Mouse (Mus musculus) cerebellum, adult 18-20 months (tissue): ENCODE measurements at regions not wholly inside any gene's neighbourhood (a gene's known extent, or its start where the extent isn't known, plus 50 kb on each side); places are given as distances from the start of the nearest gene placed in this dataset.

Experiments
- DNase-seq, 2 experiments: peaks; one replicate each; pipeline ENCODE4 v3.0.0; 2021

- no peak for DNase-seq
These were observed 284.6 kb downstream of the Gm49356 start for GRCm38 (mm10) chr15:59173452-59174245.

DNA sequence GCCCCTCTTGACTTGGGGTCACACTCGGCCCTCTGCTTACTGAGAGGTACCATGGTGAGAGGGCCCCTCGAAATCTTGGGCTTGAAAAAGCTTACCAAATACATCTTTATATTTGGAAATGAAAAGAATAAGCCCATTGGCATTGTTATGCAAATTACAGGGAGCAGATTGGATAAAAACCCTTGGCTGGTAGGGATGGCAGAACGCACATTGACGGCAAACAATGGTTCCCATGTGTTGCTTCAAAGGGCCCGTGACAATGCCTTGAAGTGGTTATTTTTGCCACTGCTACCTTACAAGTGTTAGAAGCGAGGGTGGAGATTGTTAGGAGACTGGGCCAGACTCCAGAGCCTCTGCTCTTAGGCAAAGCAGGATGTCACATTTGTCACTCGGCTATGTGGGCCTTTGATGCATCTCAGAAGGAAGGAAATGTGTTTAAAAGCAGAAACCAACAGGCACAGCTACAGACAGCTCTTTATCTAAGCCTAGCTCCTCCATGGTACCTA, 285.2 kb downstream of the Gm49356 start:
- no peak for DNase-seq

- no peak for DNase-seq
These were observed 285.9 kb downstream of the Gm49356 start for GRCm38 (mm10) chr15:59174893-59175531.

DNA sequence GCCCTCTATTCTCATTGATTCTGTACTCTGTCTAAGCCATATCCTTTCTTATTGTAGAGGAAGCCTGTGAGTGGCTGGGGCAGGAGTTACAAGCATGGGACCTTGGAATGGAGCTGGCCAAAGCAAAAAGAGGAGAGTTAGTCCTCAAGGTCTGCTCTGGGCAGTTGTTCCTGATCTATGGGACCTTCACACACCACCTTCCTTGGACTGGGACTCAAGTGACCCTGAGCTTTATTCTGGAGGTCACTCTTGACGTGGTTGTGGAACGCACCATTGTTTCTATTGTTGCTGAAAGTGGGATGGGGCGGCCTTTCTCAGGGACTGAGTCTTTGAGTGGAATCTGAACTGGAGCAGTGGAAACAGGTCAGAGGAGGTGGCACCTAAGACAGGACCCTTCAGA, 291.0 kb downstream of the Gm49356 start:
- DNase-seq = no peak

DNA sequence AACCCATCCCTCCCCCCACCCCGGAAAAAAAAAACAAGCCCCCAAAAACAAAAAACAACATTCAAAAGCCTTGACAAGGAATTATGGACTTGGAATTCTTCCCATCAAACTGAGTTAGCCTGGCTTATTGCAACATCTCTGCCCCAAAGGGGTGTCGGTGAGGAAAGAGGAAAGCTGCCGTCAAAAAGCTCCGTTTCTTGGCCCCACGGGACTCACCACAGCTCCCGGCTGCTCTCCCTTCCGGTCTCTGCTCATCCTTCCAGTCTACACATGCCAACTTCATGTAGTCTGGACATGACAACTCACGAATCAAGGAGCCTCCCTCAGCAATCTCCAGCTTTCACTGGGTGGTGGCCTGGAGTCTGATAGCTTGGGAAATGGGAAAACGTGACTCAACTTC, 295.4 kb downstream of the Gm49356 start:
- no peak for DNase-seq

DNA sequence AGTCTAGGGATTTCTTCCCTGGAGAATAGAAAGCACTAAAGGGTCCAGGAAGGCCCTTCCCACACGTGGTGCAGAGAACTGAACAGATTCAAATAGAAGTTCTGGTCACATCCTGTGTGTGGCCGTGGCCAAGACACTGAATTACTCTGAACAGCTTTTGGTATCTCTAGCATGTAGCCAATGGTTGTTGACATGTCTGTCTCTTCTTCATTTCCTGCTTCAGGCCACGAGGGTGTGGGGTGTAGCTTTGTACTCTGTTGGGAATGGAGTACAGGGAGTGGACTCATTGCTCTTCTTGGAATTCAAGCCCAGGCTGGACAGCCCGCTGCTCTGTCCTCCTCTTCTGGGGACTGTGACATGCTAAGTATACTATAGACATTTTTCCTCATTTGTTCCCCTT, 298.5 kb downstream of the Gm49356 start:
- DNase-seq = no peak

GRCm38 (mm10) chr15:59188371-59188770, 299.3 kb downstream of the Gm49356 start:
- peak in 1 of 2 experiments; percentile 20 for DNase-seq

DNA sequence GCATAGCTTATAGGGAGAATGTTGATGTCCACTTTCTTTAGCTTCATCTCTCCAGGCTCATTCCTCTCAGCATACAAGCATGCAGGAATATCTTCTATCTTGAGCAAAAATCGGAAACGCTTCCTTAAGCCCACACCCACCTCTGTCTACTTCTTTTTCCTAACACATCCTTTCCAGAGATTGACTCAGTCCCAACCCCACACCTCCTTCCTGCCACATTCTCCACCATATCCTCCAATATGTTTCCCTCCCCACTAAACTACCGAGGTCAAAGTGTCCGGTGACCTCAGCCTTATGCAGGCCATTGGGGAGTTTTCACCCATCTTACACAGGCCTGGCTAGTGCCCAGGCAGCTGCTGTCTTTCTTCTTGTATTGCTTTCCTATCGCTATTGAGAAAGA, 301.4 kb downstream of the Gm49356 start:
- DNase-seq = no peak

- DNase-seq = peak; percentile 97 to 98
These were observed 305.3 kb downstream of the Gm49356 start for GRCm38 (mm10) chr15:59194421-59194820.

DNA sequence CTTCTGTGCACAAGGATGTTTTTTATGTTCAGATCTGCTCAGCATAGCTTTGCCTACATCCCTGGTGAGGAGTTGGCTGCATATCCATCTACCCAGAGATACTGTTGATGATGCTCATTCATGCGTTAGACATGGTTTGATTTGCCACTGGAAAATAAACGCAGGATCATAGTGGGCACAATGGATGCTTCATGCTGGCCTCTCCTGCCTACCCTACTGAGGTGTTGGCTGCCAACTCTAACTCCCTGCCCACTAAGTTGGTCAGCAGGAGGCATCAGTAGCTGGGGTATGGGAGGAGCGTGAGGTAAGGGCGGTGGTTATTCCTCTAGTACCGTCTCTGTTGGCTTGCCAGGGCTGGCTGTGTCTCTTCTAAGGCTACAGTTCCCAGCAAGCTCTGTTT, 307.3 kb downstream of the Gm49356 start:
- DNase-seq = no peak

- no peak for DNase-seq
These were observed 308.6 kb downstream of the Gm49356 start for GRCm38 (mm10) chr15:59197455-59198391.

DNA sequence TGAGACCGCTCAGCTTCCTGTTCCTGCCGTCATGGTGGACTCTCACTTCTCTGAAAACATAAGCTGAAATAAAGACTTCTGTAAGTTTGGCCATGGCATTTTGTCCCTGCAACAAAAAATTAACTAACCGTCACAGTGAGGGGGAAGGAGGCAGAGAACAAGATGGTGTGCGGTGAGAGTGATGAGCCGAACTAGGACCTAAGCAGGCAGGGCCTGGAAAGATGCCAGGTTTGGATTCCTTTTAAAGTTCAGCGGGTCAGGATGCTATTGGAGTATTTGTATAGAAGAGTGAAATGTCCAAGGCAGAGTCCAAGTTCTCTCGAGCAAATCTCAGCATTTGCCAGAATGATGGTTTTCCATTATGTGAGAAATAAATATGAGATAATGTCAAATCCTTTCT, 312.3 kb downstream of the Gm49356 start:
- no peak for DNase-seq

DNA sequence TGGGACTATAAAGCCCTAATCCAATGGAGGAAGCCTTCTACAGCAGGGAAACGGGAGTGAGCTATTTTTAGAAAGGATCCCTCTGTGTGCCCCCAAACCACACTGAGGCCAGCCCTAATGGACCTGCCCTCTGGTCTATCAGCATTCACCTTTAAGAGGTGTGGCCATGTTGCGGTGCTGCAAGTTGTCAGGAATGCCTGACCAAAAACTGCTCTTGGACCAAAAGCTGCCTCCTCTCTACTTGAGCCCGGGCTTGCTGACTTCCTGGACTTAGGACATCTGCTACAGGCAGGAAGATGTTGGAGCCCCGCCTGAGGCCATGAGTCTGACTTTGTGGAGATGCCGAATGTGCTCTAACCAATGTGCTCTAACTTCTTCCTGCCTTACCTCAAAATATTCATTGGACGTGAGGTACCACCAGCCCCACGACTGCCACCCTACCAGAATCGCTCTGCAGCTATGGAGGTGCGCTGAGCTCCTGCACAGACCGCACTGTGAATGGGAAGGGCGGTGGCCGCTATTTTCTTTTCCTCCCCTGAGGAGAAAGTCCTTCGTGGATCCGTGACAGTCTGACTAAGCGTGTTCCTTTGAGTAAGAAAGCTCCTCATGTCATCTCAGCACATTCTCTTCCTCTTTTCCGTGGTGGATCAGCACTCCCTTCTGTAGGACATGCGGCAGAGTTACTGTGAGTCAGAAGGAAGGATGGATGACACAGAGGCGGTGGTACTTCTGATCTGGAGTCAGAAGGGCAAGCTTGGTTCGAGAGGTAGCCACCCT, 313.0 kb downstream of the Gm49356 start:
- no peak for DNase-seq

- DNase-seq = no peak
These were observed 314.2 kb downstream of the Gm49356 start for GRCm38 (mm10) chr15:59203097-59203849.

- DNase-seq = no peak
These were observed 314.9 kb downstream of the Gm49356 start for GRCm38 (mm10) chr15:59203850-59204625.

- no peak for DNase-seq
These were observed 316.0 kb downstream of the Gm49356 start for GRCm38 (mm10) chr15:59205091-59205490.

- DNase-seq = no peak
These were observed 316.4 kb downstream of the Gm49356 start for GRCm38 (mm10) chr15:59205544-59205943.

DNA sequence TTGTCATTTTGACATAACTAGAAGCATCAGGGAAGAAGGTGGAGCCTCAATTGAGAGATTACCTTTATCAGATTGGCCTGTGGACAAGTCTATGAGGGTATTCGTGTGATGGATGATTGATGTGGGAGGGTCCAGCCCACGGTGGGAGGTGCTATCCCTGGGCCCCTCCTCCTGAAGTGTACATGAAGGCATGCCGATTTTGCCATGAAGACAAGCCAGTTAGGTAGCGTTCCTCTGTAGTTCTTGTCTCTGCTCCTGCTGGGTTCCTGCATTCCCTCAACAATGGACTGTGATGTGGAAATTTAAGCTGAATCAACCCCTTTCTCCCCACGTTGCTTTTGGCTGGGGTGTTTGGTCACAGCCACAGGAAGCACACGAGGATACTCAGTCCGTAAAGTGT, 317.5 kb downstream of the Gm49356 start:
- DNase-seq = no peak

- DNase-seq = no peak
These were observed 318.9 kb downstream of the Gm49356 start for GRCm38 (mm10) chr15:59207976-59208375.

- DNase-seq = no peak
These were observed 323.3 kb downstream of the Gm49356 start for GRCm38 (mm10) chr15:59212362-59212761.

- DNase-seq = peak; percentile 67 to 71
These were observed 325.0 kb downstream of the Gm49356 start for GRCm38 (mm10) chr15:59214096-59214495.
